Mouse (Mus musculus): Measurements from ENCODE around the gene Gtf3c6. TPM values are rescaled to one million over a fixed set of nuclear protein-coding genes. Genes with fewer than 3 reads are reported as not detected.
"Not testable (repeated sequence)": the region's sequence is repeated elsewhere in the genome, so short reads cannot be mapped to it uniquely, and the experiment has no call there.

The Gtf3c6 gene
- 86.6 and 91.5 TPM in 2 replicates for polyA plus RNA-seq (2014; fragmentation: Nextera tagmentation; extraction: Ambion mirVana)

- peak within 1 kb of the TSS; percentile 89 for H3K9ac ChIP-seq (replicated peaks; ENCODE audit: low read length)
- peak; percentile 81 for ATAC-seq (ENCODE audit: low FRiP score, low TSS enrichment)
Measured at GRCm38 (mm10) chr10:40257414-40258255, at the start of gene Gtf3c6. Gtf3c6 (minus strand) TSS chr10:40258108.

GRCm38 (mm10) chr10:40305989-40306388 is 48.1 kb upstream of the Gtf3c6 start:
- no peaks in the 10 kb centered on the region for H3K27me3 ChIP-seq (ENCODE audit: control insufficient read depth, insufficient read depth, low read length)
- no peaks in the 10 kb centered on the region for H3K4me1 ChIP-seq (ENCODE audit: control insufficient read depth, insufficient read depth, low read length)
- H3K4me2 ChIP-seq (ENCODE audit: low read length) = no peak overlapping the region
- no peaks in the 10 kb centered on the region for H3K36me3 ChIP-seq (ENCODE audit: control insufficient read depth, insufficient read depth, low read length)
- H3K4me3 ChIP-seq (replicated peaks; ENCODE audit: low read depth, low read length) = no peak overlapping the region
- WGBS = 91% methylated on average over 1 of the region's 1 CpGs
- H3K9me3 ChIP-seq (ENCODE audit: control insufficient read depth, low read length) = no peaks in the 10 kb centered on the region
- H3K27ac ChIP-seq (replicated peaks; ENCODE audit: low read depth, low read length) = no peak overlapping the region
- ATAC-seq (ENCODE audit: low FRiP score, low TSS enrichment) = no peak
- H3K9ac ChIP-seq (replicated peaks; ENCODE audit: low read length) = no peak overlapping the region
- no peak for DNase-seq

More at GRCm38 (mm10) chr10:40257414-40258255, at the start of gene Gtf3c6:
- H3K36me3 ChIP-seq (ENCODE audit: control insufficient read depth, insufficient read depth, low read length) = peaks cover 16% of the 10 kb centered on the region
- no peaks in the 10 kb centered on the region for H3K9me3 ChIP-seq (ENCODE audit: control insufficient read depth, low read length)
- DNase-seq = peak; percentile 98
- peak within 1 kb of the TSS; percentile 64 for H3K4me3 ChIP-seq (replicated peaks; ENCODE audit: low read depth, low read length)
- peak within 1 kb of the TSS; percentile 92 for H3K27ac ChIP-seq (replicated peaks; ENCODE audit: low read depth, low read length)
- H3K4me2 ChIP-seq (ENCODE audit: low read length) = peak within 1 kb of the TSS; percentile 74
- no peaks in the 10 kb centered on the region for H3K27me3 ChIP-seq (ENCODE audit: control insufficient read depth, insufficient read depth, low read length)
- WGBS = under 1% methylated on average over 43 of the region's 43 CpGs
- peaks cover 2% of the 10 kb centered on the region; the same call in 1 of the 2 replicates for H3K4me1 ChIP-seq (ENCODE audit: control insufficient read depth, insufficient read depth, low read length)

GRCm38 (mm10) chr10:40302140-40302985 is 44.5 kb upstream of the Gtf3c6 start, which contains the start of gene Amd1:
Amd1 (minus strand) TSS chr10:40302186.
- Histone ChIP-seq H3K9me3 (ENCODE audit: control insufficient read depth, low read length) (no peaks in the 10 kb centered on the region), H3K27ac (replicated peaks; ENCODE audit: low read depth, low read length) (peak within 1 kb of the TSS; percentile 98)
- under 1% methylated on average over 55 of the region's 55 CpGs for WGBS

DNA sequence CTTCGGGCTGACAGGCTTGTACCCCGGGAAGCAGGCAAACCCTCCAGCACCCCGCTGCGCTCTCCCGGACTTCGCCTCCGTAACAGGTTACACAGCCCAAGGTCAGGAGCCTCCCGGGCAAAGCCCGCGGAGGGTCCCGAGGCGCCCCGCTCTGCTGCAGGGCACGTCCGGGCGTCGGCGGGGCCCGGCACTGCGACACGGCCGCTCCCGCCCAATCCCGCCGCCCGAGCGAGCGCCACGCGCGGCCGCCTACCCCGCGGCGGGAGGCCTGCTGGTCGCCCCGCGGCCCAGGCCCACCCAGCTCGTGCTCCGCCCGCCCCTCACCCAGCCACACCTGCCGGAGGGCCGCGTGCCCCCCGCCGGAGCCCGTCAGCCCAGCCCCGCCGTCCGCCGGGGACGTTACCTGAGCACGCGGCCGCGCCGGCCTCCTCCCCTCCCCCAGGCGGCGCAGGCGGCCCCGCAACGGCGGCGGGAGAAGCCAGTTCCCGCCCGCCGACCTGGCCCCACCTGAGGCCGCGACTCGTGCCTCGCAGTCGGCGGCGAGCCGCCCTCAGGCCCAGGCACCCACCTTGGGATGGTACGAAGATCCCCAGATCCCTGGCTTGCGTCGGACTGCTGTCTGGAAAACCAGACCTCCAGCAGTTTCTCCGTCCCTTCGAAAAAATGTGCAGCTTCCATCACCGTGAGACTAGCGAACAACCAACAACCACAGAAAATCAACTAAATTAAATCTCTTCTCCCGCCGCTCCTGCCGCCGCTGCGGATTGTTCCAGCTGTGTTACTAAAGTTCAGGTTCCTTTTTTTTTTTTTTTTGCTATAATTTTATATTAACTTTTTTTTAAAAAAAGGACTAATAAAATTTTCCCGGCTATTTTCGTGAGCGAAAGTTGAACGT is 43.5 kb upstream of the Gtf3c6 start:
- Histone ChIP-seq H3K4me3 (replicated peaks; ENCODE audit: low read depth, low read length) (peak overlapping the region; percentile 91), H3K9ac (replicated peaks; ENCODE audit: low read length) (peak overlapping the region; percentile 84), H3K27ac (replicated peaks; ENCODE audit: low read depth, low read length) (peak overlapping the region; percentile 89), H3K4me2 (ENCODE audit: low read length) (peak overlapping the region; percentile 73), H3K4me1 (ENCODE audit: control insufficient read depth, insufficient read depth, low read length) (peaks cover 15% of the 10 kb centered on the region)
- not testable (repeated sequence) for H3K27me3 ChIP-seq (ENCODE audit: control insufficient read depth, insufficient read depth, low read length); H3K36me3 ChIP-seq (ENCODE audit: control insufficient read depth, insufficient read depth, low read length); H3K9me3 ChIP-seq (ENCODE audit: control insufficient read depth, low read length)
- under 1% methylated on average over 70 of the region's 91 CpGs for WGBS
- ATAC-seq (ENCODE audit: low FRiP score, low TSS enrichment) (peak; percentile 25), DNase-seq (peak; percentile 74)

More at GRCm38 (mm10) chr10:40302140-40302985, 44.5 kb upstream of the Gtf3c6 start, which contains the start of gene Amd1:
- Histone ChIP-seq H3K27me3 (ENCODE audit: control insufficient read depth, insufficient read depth, low read length) (no peaks in the 10 kb centered on the region), H3K9ac (replicated peaks; ENCODE audit: low read length) (peak within 1 kb of the TSS; percentile 84), H3K4me2 (ENCODE audit: low read length) (peak within 1 kb of the TSS; percentile 73), H3K4me1 (ENCODE audit: control insufficient read depth, insufficient read depth, low read length) (peaks cover 12% of the 10 kb centered on the region), H3K36me3 (ENCODE audit: control insufficient read depth, insufficient read depth, low read length) (no peaks in the 10 kb centered on the region), H3K4me3 (replicated peaks; ENCODE audit: low read depth, low read length) (peak within 1 kb of the TSS; percentile 91)
- DNase-seq (peak; percentile 100), ATAC-seq (ENCODE audit: low FRiP score, low TSS enrichment) (peak; percentile 97)

- H3K9me3 ChIP-seq (ENCODE audit: control insufficient read depth, low read length) = no peaks in the 10 kb centered on the region
Measured at GRCm38 (mm10) chr10:40300648-40301171, 42.8 kb upstream of the Gtf3c6 start.

GRCm38 (mm10) chr10:40292640-40293039 is 34.7 kb upstream of the Gtf3c6 start:
- DNase-seq (no peak), ATAC-seq (ENCODE audit: low FRiP score, low TSS enrichment) (no peak)
- H3K27me3 ChIP-seq (ENCODE audit: control insufficient read depth, insufficient read depth, low read length) = no peaks in the 10 kb centered on the region
- no peak overlapping the region for H3K9ac ChIP-seq (replicated peaks; ENCODE audit: low read length)
- WGBS = 95% methylated on average over 6 of the region's 6 CpGs
- 0 out of 2 replicates have a peak, but pooled peaks cover 3% of the 10 kb centered on the region for H3K4me1 ChIP-seq (ENCODE audit: control insufficient read depth, insufficient read depth, low read length)
- no peak overlapping the region for H3K27ac ChIP-seq (replicated peaks; ENCODE audit: low read depth, low read length)
- no peak overlapping the region for H3K4me2 ChIP-seq (ENCODE audit: low read length)
- peaks cover 27% of the 10 kb centered on the region for H3K36me3 ChIP-seq (ENCODE audit: control insufficient read depth, insufficient read depth, low read length)
- no peak overlapping the region for H3K4me3 ChIP-seq (replicated peaks; ENCODE audit: low read depth, low read length)
- H3K9me3 ChIP-seq (ENCODE audit: control insufficient read depth, low read length) = no peaks in the 10 kb centered on the region

More at GRCm38 (mm10) chr10:40300648-40301171, 42.8 kb upstream of the Gtf3c6 start:
- DNase-seq (peak; percentile 89), ATAC-seq (ENCODE audit: low FRiP score, low TSS enrichment) (peak; percentile 69)
- H3K9ac ChIP-seq (replicated peaks; ENCODE audit: low read length) = peak overlapping the region; percentile 84
- peaks cover 15% of the 10 kb centered on the region for H3K4me1 ChIP-seq (ENCODE audit: control insufficient read depth, insufficient read depth, low read length)
- H3K27ac ChIP-seq (replicated peaks; ENCODE audit: low read depth, low read length) = peak overlapping the region; percentile 89
- under 1% methylated on average over 36 of the region's 36 CpGs for WGBS
- H3K4me2 ChIP-seq (ENCODE audit: low read length) = peak overlapping the region; percentile 73
- H3K36me3 ChIP-seq (ENCODE audit: control insufficient read depth, insufficient read depth, low read length) = no peaks in the 10 kb centered on the region
- peak overlapping the region; percentile 91 for H3K4me3 ChIP-seq (replicated peaks; ENCODE audit: low read depth, low read length)
- no peaks in the 10 kb centered on the region for H3K27me3 ChIP-seq (ENCODE audit: control insufficient read depth, insufficient read depth, low read length)

DNA sequence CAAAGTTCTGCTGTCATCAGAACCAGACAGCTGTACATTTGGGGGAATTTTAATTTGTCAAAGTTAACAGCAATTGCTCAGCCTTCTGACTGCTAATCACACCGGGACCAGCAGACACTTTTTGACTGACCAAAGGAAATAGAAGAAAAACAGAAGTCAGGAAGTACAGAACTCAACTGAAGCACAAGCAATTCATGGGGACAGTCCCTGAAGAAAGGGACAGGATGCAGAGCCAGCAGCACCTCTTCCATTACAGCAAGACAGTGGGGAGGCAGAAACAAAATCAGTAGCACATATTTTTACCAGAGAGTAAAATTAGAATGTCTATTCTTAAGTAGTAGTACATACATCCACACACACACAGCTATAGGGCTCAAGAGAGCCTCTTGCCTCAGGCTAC is 28.9 kb upstream of the Gtf3c6 start:
- H3K27me3 ChIP-seq (ENCODE audit: control insufficient read depth, insufficient read depth, low read length) = no peaks in the 10 kb centered on the region
- H3K4me1 ChIP-seq (ENCODE audit: control insufficient read depth, insufficient read depth, low read length) = no peaks in the 10 kb centered on the region
- WGBS = 94% methylated on average over 1 of the region's 1 CpGs
- peaks cover 40% of the 10 kb centered on the region for H3K36me3 ChIP-seq (ENCODE audit: control insufficient read depth, insufficient read depth, low read length)
- DNase-seq = no peak
- H3K27ac ChIP-seq (replicated peaks; ENCODE audit: low read depth, low read length) = no peak overlapping the region
- no peak overlapping the region for H3K4me3 ChIP-seq (replicated peaks; ENCODE audit: low read depth, low read length)
- H3K4me2 ChIP-seq (ENCODE audit: low read length) = no peak overlapping the region
- H3K9ac ChIP-seq (replicated peaks; ENCODE audit: low read length) = no peak overlapping the region
- ATAC-seq (ENCODE audit: low FRiP score, low TSS enrichment) = no peak
- no peaks in the 10 kb centered on the region for H3K9me3 ChIP-seq (ENCODE audit: control insufficient read depth, low read length)

All from midbrain, embryonic 14.5 days (tissue).